Mouse (Mus musculus) spleen, postnatal 36 days (tissue): ENCODE data around the gene Gm6993.

Experiments used
- DNase-seq, 2 experiments: peaks; one replicate each; pipeline ENCODE4 v3.0.0; 2022; ENCODE audit warnings: low spot score in 2 of 2, mixed read lengths in 1 of 2

Gm6993 gene

DNA sequence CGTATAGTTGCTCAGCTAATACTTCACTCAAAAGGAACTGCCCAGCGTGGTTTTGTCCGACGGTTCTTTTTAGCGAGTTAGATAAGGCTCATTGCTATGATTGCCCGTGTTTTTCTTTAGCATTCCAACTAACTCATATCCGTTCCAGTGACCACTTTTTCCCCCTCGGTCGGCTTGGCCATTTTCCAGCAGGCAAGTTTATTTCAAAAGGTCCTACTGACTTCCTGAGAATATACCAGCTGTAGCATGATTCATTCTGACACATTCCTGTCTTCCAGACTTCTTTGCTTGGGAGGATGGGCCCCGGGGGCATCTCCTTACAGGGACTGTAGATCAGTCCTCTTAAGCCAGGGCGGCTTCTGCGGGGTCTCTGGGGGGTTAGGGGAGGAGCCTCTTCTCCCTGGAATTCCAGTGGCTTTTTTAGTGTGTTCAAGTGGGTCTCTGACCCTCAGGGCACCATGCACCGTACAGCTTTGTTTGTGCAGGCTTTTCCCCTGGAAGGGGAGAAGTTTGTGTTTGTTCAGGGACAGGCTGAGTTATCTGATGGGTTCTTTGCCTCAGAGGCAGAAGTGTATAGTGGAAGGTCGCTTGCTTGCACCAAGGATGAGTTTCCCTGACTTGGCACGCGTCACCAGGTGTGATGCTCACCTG is 30.9 kb downstream of the Gm6993 start:
- no peak for DNase-seq

DNA sequence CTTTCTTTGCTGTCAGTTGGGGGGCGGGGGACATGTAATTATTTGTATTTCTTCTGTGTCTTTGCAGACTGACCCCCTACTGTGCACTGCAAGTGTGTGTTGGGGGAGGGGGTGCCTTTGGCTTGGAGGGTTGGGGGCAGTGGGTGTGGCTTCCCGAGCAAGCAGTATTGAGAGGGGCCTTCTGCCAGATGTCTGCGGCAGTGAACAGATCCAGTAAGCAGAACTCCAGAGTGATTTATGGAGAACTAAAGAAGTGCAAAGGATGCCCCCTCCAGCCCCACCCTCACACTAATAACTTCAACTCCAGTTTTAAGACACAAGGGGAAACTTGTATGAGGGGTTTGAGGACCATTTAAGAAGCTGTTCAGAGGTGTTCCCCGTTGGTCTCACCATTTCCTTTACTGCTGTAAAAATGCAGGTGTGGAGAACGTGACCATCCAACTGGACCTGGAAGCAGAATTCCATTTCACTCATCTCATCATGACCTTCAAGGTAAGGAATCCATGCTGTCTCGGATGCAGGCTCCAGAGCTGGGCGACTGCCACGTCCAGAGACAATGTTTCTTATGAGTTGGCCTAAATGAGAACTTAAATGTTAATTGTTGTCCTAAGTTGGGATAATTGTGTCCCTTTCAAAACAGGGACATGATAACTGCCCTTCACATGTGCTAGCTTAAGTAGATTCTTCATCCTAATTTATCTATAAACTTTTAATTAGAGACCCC is 31.6 kb downstream of the Gm6993 start:
- DNase-seq = no peak

GRCm38 (mm10) chr12:31272846-31273245 is 32.3 kb downstream of the Gm6993 start:
- DNase-seq = no peak

DNA sequence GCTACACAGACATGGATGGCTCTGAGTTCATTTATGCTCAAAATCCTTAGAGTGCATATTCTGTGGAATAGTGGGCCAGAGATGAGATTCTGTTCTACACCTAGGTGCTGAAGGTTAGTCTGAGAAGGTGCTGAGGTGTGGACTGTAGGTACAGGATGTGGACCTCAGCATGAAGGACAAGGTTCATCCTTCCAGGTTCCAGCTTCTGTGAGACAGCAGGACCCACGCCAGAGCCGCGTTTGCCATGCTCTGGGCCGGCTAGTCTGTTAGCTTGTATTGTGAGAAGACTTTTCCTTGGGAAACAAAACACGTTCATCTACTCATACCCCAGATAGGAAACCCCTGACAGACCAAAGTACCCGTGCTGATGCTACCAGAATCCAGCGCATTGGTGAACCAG is 33.1 kb downstream of the Gm6993 start:
- no peak for DNase-seq

- DNase-seq = no peak
Measured at GRCm38 (mm10) chr12:31275411-31275810, 34.8 kb downstream of the Gm6993 start.

DNA sequence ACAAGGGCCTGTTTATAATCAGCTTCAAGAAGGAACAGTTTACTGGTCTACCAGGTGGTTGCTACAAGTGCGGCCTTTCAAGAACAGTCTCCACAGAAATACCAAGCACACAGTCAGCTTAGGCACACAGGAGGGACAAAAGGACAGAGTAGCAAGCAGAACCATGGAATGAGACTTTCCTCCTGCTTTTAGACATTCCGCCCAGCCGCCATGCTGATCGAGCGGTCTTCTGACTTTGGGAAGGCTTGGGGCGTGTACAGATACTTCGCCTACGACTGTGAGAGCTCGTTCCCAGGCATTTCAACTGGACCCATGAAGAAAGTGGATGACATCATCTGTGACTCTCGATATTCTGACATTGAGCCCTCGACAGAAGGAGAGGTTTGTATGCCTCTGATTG is 37.7 kb downstream of the Gm6993 start:
- no peak for DNase-seq

DNA sequence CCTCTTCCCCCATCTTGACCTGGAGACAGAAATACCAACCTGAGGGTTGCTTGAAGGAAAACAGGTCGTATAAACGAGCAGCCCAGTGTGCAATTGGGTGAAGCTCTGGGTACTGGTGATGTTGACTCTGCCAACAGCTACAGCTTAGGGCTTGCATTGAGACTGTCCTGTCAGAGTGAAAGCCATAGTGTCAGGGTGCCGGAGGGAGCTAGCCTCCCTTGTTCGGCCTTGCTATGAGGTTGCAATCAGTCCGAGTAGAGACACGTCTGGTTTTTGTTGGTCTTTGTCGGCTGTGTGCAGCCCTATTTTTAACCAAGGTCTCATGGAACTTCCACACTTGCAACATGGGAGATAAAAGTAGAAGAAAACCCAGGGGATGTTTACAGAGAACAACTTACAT is 39.7 kb downstream of the Gm6993 start:
- no peak for DNase-seq

DNA sequence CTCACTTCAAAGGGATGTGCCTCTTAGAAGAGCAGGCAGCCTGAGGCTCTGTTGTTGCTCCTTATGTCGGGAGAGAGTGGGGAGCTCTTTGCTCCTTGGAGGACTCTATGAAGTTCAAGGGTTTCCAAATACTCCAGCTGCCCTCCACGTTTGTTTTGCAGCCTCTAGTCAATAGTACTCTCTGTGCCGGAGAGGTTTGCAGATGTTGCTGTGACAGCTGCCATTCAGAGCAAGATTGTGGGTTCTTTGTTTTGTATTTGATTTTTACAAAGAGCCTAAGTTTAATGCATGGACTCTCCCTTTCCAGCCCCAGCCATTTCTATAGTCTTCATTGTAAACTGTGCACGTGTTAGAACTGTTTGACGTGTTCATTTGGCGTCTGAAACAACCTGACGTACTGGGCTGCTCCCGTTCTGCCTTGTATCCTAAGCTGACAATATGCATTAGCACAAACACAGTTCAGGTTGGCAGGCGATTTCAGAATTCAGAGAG is 40.6 kb downstream of the Gm6993 start:
- no peak for DNase-seq

DNA sequence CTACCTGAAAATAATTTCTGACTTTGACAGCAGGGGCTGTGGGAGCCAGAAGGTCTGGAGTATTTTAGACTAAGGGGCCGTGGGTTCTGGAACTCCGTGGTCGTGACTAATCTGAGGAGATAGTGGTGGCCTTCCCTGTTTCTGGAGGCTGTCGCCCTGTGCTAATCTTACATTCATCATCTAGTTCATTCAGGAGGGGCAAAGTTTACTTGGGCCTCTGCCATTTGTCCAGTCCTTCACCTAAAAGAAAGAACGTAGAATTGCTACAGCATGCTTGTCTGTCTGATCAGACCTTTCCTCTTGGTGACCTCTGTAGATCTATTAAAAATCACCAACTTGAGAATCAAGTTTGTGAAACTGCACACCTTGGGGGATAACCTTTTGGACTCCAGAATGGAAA is 41.7 kb downstream of the Gm6993 start:
- DNase-seq = no peak

GRCm38 (mm10) chr12:31283131-31283530 is 42.6 kb downstream of the Gm6993 start:
- DNase-seq = no peak

GRCm38 (mm10) chr12:31283617-31284136 is 43.1 kb downstream of the Gm6993 start:
- no peak for DNase-seq

GRCm38 (mm10) chr12:31289046-31289445 is 48.5 kb downstream of the Gm6993 start:
- no peak for DNase-seq
